Mouse (Mus musculus) ES-E14 (cell line): ENCODE measurements around the gene Ulk2. TPM values are rescaled to one million over a fixed set of nuclear protein-coding genes. Genes with fewer than 3 reads are reported as not detected.
A peak's percentile ranks its signal among the peaks of the same experiment; 100 is the strongest.

Experiments used
- DNase-seq: peaks from one replicate; pipeline ENCODE4 v3.0.0-alpha.2; 2013; ENCODE audit warnings: low read depth, low spot score
- H3K27ac ChIP-seq: 2 replicates; pipeline ENCODE4 v1.5.1; 2012; ENCODE audit warnings: low read depth, mild to moderate bottlenecking, low read length, moderate library complexity, mixed read lengths; ENCODE audit not compliant: poor library complexity, insufficient read depth, severe bottlenecking
- H3K36me3 ChIP-seq: 2 replicates; pipeline ENCODE4 v1.6.1; 2012; ENCODE audit warnings: mild to moderate bottlenecking, low read length, moderate library complexity, mixed read lengths; ENCODE audit not compliant: control insufficient read depth, poor library complexity, insufficient read depth, severe bottlenecking
- H3K4me1 ChIP-seq, 2 experiments: fragments of 150-350 bp in 1 of 2; sonication (generic) in 1 of 2; 2 replicates each; pipeline ENCODE4 v1.6.1; 2012; ENCODE audit warnings: low read length in 2 of 2, mild to moderate bottlenecking in 1 of 2, mixed read lengths in 1 of 2; ENCODE audit not compliant: control insufficient read depth in 2 of 2, insufficient read depth in 2 of 2, poor library complexity in 1 of 2
- H3K4me3 ChIP-seq, 2 experiments: fragments of 150-350 bp in 1 of 2; sonication (generic) in 1 of 2; 2 replicates each; pipeline ENCODE4 v1.5.1; 2012; ENCODE audit warnings: low read length in 2 of 2, low read depth in 1 of 2, mild to moderate bottlenecking in 1 of 2, mixed read lengths in 1 of 2; ENCODE audit not compliant: insufficient read depth in 1 of 2, poor library complexity in 1 of 2, severe bottlenecking in 1 of 2
- H3K9ac ChIP-seq: 2 replicates; pipeline ENCODE4 v1.6.1; 2012; ENCODE audit warnings: low read depth, mild to moderate bottlenecking, low read length, mixed read lengths; ENCODE audit not compliant: poor library complexity, insufficient read depth, severe bottlenecking
- H3K9me3 ChIP-seq: fragments of 150-350 bp; sonication (generic); 2 replicates; pipeline ENCODE4 v1.6.1; 2012; ENCODE audit warnings: low read depth, mild to moderate bottlenecking, low read length; ENCODE audit not compliant: control insufficient read depth, insufficient read depth
- CHD2 ChIP-seq: IDR thresholded peaks from 2 replicates; pipeline ENCODE4 v1.6.1; 2014; ENCODE audit warnings: mild to moderate bottlenecking, low read depth, low read length, inconsistent platforms
- HCFC1 ChIP-seq: IDR thresholded peaks from 2 replicates; pipeline ENCODE4 v1.6.1; 2012; ENCODE audit warnings: low read length, inconsistent platforms, borderline replicate concordance; ENCODE audit not compliant: insufficient read depth
- MAFK ChIP-seq: IDR thresholded peaks from 2 replicates; pipeline ENCODE4 v1.6.1; 2014; ENCODE audit warnings: mild to moderate bottlenecking, low read depth, low read length, inconsistent platforms; ENCODE audit not compliant: insufficient read depth
- ZC3H11A ChIP-seq: IDR thresholded peaks from 2 replicates; pipeline ENCODE4 v1.6.1; 2012; ENCODE audit warnings: low read depth, mild to moderate bottlenecking, inconsistent platforms, low read length, borderline replicate concordance
- ZNF384 ChIP-seq: IDR thresholded peaks from 2 replicates; pipeline ENCODE4 v1.6.1; 2012; ENCODE audit warnings: low read depth, low read length, inconsistent platforms
- in situ Hi-C, 2 experiments: fragments of 600-800 bp; cut with MboI; formaldehyde crosslinking; loops; one replicate each; pipeline ENCODE4 v1.15.1; 2025; ENCODE audit warnings: low sequenced_read_pairs in 2 of 2, inconsistent platforms in 1 of 2; ENCODE audit not compliant: unreplicated experiment in 2 of 2
- total RNA-seq: library from RNA; depleted of rRNA; stranded (reverse); fragments of 300-350 nt; gene quantifications from 2 replicates; pipeline ENCODE4 v1.2.3, GENCODE M21; 2012

The Ulk2 gene
- total RNA-seq, 1 experiment, result 4.3 TPM

- Histone ChIP-seq H3K9ac (no peak overlapping the region), H3K4me3 (no peak overlapping the region), H3K9me3 (no peaks in the 10 kb centered on the region), H3K36me3 (no peaks in the 10 kb centered on the region), H3K27ac (no peak overlapping the region), H3K4me1 (no peaks in the 10 kb centered on the region)
- in situ Hi-C loops, result no loop called here
- DNase-seq, result no peak
- no peak for TF ChIP-seq ZC3H11A
- TF ChIP-seq MAFK, result no peak
- TF ChIP-seq HCFC1, result no peak
- TF ChIP-seq CHD2, result no peak
- no peak for TF ChIP-seq ZNF384
Observed at GRCm38 (mm10) chr11:61839182-61839581, 15.7 kb downstream of the Ulk2 start.

- Histone ChIP-seq H3K4me1 (peaks cover 2 to 4% of the 10 kb centered on the region in 2 experiments; a peak in 1 of 4 replicates), H3K36me3 (no peaks in the 10 kb centered on the region), H3K4me3 (no peak overlapping the region; a peak in 1 of 4 replicates), H3K9ac (no peak overlapping the region), H3K27ac (no peak overlapping the region), H3K9me3 (no peaks in the 10 kb centered on the region)
- in situ Hi-C loops, result no loop called here
- TF ChIP-seq CHD2 (peak; percentile 56; the same call in 1 of the 2 replicates), MAFK (no peak)
- DNase-seq, result peak; percentile 73
Observed at GRCm38 (mm10) chr11:61809793-61810192, 45.1 kb downstream of the Ulk2 start.

GRCm38 (mm10) chr11:61808551-61809117, 46.2 kb downstream of the Ulk2 start:
- Histone ChIP-seq H3K9ac (no peak overlapping the region), H3K4me3 (no peak overlapping the region), H3K9me3 (no peaks in the 10 kb centered on the region), H3K4me1 (peaks cover 2 to 4% of the 10 kb centered on the region in 2 experiments; a peak in 1 of 4 replicates), H3K36me3 (no peaks in the 10 kb centered on the region), H3K27ac (no peak overlapping the region)
- no peak for TF ChIP-seq ZNF384
- no peak for TF ChIP-seq MAFK
- TF ChIP-seq ZC3H11A, result no peak
- no peak for TF ChIP-seq CHD2
- TF ChIP-seq HCFC1, result no peak
- DNase-seq, result no peak
- in situ Hi-C loops, result no loop called here

GRCm38 (mm10) chr11:61793441-61793840, 61.4 kb downstream of the Ulk2 start:
- no peak for DNase-seq
- Histone ChIP-seq H3K27ac (no peak overlapping the region), H3K4me3 (no peak overlapping the region), H3K36me3 (no peaks in the 10 kb centered on the region), H3K9ac (no peak overlapping the region), H3K9me3 (no peaks in the 10 kb centered on the region), H3K4me1 (no peaks in the 10 kb centered on the region)
- TF ChIP-seq CHD2 (no peak), HCFC1 (no peak), MAFK (no peak), ZNF384 (no peak), ZC3H11A (no peak)
- in situ Hi-C loops, result no loop called here

- in situ Hi-C loops, result no loop called here
- no peaks in the 10 kb centered on the region for H3K4me1 ChIP-seq
- no peak for DNase-seq
- no peaks in the 10 kb centered on the region for H3K36me3 ChIP-seq
- H3K27ac ChIP-seq, result no peak overlapping the region
- no peak overlapping the region for H3K4me3 ChIP-seq
- no peak overlapping the region for H3K9ac ChIP-seq
- no peaks in the 10 kb centered on the region for H3K9me3 ChIP-seq
- TF ChIP-seq ZNF384 (no peak), ZC3H11A (no peak), CHD2 (no peak), MAFK (no peak), HCFC1 (no peak)
Observed at GRCm38 (mm10) chr11:61788550-61788949, 66.3 kb downstream of the Ulk2 start.
